Mouse (Mus musculus) olfactory bulb, adult 2 months (tissue): Measurements from ENCODE around the gene Mras.

Experiments used
- CTCF ChIP-seq: fragments of 200-500 bp; IDR thresholded peaks from 2 replicates; pipeline ENCODE4 v1.5.1; 2012; ENCODE audit warnings: low read depth, mild to moderate bottlenecking, low read length, moderate library complexity; ENCODE audit not compliant: insufficient read depth
- POLR2A ChIP-seq: fragments of 200-500 bp; IDR thresholded peaks from 2 replicates; pipeline ENCODE4 v1.6.1; 2012; ENCODE audit warnings: mild to moderate bottlenecking, low read depth, low read length, moderate library complexity; ENCODE audit not compliant: insufficient read depth

DNA sequence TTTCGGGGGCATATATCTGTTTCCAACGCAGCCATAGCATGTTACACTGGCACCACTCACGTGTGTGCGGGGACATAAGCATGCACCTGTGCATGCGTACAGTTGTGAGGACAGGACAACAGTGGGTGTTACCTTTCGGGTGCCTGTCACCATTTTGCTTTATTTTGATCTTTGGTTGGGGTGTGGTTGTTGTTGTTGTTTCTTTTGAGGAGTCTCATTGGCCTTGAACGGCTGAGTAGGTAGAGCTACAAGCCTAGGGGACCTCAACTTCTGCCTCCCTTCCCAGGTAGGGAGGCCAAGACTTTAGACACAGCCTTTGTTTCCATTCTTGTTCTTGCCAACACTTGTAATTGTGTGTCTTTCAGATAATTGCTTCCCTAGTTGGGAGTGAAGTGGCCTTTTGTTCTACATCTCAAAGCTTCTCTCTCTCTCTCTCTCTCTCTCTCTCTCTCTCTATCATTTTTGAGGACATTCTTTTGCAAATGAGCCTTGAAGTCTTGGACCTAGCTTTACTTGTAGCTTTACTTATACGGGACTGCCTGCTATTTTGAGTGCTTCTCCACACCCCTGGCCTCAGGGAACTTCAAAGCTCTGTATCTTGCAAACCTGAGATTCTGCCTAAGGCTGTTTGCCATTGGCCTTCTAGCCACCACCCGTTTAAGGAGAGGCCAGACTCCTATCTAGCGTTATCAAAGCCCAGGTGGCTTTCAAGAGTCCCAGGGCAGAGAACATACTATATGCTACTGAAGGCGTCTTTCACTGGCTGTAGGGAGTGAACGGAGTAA lies 792 bp upstream of the Mras start:
- TF ChIP-seq CTCF (no peak), POLR2A (no peak)
